Mouse (Mus musculus) gastrocnemius, postnatal 36 days (tissue): Measurements from ENCODE around the gene Adgrv1. TPM values are rescaled to one million over a fixed set of nuclear protein-coding genes. Genes with fewer than 3 reads are reported as not detected.

Experiments used
- DNase-seq, 2 experiments: peaks; one replicate each; pipeline ENCODE4 v3.0.0; 2022
- intact Hi-C: fragments of 180-260 bp; cut with DNase I; formaldehyde crosslinking; loops from one replicate; pipeline ENCODE4 v1.15.1; 2025
- microRNA-seq, 2 experiments: library from miRNA; unstranded; fragments of <30 nt; microRNA quantifications; one replicate each; pipeline ENCODE4 v1.2.0; 2021
- total RNA-seq, 2 experiments: library from RNA; stranded (reverse); gene quantifications; 2 replicates each; pipeline ENCODE4 v1.2.3; 2021

The Adgrv1 gene
- total RNA-seq, 2 experiments from 2014 or later: not detected

DNA sequence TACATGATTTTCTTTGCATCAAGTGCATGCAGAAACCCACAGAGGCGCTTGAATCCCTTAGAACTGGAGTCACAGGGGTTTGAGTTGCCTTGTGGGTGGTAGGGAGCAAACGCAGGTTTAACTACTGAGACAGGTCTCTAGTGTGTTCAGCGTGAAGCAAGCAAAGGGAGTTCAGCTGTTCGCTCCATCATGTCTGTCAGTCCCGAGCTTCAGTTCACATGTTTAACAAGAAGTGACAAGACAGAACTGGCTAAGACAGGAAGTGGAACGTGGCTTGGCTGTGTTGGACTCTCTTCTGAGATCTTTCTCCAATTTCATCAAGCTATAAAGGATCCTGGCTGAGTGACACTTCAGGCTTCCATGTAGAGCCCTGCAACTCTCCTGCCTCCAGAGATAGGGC is 523.3 kb downstream of the Adgrv1 start:
- intact Hi-C loops: no loop called here

DNA sequence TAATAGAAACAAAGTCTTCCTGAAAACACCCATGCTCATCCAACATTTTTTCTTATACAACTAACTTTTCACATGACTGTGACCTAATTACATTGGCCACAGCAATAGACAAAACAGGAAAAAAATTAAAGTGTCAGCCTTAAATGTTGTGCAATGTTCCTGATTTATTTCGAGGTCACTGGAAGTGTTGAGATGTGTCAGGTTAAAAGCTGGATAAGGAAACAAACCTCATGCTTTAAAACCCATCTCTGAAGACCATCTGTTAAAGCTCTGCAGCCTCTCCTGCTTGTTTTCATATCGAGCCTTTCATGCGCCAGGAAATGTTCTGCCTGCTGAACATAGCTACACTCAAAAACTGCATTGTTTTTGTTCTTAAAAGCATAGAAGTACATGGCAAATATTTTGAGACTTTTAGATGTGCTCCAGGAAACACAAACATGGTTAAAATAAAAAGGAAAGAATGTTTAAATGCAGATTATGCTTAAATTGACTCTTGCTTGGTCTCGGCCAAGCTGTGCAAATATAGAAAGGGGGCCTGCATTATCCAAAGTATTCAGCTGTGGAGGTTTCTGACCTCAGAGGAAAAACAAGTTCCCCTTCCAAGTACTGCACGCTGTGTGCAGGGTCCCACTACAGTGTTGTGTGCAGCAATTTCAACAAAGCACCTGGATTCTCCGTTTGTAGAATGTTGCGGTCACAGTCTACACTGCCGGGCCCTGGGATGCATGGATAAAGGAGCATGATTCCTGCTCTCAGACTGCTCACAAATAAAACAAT is 524.2 kb downstream of the Adgrv1 start:
- intact Hi-C loops: no loop called here
- no peak for DNase-seq

More for the DNA sequence above, 523.3 kb downstream of the Adgrv1 start:
- no peak for DNase-seq

DNA sequence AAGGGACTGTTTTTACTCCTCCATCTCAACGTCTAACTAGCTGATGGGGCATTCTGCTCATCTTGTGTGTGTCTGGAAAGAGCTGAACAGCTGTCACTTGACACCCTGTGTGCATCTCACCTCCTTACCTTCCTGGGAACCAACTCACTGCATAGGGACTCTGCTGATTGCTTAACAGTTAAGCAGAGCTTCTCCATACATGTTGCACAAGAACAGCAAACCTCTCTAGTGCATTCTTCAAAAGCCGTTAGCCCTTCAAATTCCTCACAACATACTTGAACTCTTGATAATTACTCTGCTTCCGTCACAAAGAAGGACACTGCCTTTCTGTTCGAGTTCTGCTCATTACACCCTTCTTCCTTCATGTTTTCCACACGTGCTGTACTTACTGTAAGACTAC is 525.5 kb downstream of the Adgrv1 start:
- no peak for DNase-seq
- intact Hi-C loops: no loop called here

DNA sequence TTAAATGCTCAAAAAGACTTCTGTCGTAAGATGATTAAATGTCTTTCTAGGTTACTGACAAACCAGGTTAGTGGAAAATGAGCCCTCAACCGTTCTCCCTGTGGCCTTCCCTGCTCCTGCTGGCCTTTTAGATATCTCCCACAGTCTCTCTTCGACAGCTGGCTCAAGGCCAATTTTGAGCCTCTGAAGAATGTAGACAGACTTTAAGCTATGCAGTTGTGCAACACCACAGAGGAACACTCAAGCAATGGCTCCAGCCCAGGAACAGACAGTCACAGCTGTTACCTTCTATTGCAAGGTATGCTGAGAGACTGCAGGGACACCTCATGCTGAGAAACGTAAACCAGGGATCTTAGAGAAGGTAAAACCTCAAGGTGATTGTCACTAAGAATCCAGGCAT is 529.2 kb downstream of the Adgrv1 start:
- intact Hi-C loops: no loop called here

DNA sequence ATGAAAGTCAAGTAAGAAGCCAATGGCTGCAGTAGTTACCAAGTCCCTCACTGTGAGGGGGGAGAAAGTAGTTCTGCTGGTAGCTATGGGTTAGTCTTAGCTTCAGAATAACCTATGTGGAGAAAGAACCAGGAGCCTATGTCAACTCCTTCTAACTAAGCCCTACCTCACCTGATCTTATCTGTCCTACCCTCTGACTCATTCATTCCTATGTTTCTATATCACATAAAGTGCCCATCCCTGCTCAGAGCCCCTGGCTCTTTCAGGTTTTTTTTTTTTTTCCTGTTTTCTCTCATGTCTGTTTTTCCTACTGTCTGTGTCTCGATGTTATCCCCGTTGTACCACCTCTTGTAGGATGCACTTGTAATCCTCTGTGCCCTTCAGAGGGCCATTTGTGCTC is 536.5 kb downstream of the Adgrv1 start:
- intact Hi-C loops: no loop called here
- no peak for DNase-seq

More for the DNA sequence above, 529.2 kb downstream of the Adgrv1 start:
- DNase-seq: peak in 1 of 2 experiments; percentile 40

DNA sequence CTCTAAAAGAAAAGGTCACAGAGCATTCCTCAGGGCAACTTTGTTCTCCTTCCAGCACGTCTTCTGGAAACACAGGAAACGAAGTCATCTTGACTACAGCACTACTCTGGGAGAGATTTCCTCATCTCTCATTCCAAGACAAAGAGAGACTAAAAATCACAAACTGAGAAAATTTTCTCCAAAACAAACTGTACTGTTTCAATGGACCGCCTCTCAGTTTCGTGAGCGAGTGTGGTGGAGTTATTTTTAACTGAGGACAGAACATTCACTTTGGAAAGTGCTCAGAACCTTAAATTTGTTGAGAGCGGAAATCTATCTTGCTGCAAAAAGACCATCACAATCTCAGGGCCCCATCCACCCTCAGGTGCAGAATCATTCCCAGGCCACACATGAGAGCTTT is 538.4 kb downstream of the Adgrv1 start:
- no peak for DNase-seq
- intact Hi-C loops: no loop called here

DNA sequence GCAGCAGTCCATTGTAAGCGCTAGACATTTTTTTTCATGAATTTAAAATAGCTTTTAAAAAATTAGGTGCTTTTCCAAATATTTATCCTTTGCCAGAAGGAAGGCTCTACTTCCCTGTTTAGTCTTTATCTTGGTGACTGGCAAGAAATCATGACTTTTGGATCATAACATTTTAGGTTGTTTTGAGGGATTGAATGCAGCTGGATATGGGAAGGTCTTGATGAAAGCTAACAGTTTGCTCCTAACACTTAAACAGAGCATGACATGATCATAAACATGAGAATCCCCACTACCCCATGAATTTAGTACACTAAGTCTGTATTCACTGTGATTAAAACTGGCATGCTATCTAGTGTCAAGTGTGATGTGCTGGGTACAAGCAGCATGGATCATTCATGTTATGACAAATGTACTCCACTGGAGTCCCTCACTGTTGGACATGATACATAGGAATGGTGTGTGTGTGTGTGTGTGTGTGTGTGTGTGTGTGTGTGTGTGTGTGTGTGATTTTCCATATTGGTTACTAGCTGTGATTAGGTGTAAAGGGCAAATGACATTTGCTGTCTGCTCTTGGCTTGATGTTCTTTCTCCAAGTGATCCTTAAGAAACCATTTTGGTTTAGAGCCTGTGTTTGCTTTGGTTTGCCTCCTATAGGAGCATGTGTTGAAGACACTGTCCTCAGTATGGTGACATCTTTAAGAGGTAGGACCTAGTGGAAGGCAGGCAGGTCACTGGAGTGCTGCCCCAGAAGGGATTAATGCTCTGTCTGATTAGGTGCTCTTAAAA is 542.7 kb downstream of the Adgrv1 start:
- no peak for DNase-seq
- intact Hi-C loops: no loop called here

DNA sequence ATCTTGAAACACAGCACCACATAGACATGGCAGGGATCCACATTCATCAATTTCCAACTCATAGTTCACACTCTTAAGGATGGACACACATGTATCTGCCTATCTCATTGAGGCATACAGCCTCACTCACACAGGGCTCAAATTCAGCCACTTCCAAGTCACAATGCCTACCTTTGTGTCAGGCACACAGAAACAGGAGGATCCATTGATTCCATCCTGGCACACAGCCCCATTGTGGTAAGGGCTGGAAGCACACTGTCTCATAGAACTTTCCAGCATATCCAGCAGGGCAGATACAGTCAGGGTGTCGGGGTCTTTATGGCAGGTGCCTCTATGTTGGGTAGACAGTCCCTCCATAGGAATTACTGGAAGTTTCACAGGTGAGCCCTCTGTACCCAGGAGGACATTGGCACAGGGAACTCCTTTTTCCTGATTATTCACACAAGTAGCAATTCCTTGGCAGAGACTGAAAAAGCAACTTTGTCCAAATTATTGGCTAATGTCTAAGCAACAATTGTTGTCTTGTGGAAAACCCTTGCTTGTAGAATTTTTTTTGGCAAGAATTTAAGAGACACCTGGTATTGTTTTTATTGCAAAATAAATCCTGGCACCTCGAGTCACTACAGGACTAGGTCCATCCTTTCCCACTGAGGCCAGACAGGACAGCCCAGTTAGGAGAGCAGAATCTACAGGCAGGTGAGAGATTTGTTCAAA is 545.8 kb downstream of the Adgrv1 start:
- no peak for DNase-seq
- intact Hi-C loops: no loop called here

DNA sequence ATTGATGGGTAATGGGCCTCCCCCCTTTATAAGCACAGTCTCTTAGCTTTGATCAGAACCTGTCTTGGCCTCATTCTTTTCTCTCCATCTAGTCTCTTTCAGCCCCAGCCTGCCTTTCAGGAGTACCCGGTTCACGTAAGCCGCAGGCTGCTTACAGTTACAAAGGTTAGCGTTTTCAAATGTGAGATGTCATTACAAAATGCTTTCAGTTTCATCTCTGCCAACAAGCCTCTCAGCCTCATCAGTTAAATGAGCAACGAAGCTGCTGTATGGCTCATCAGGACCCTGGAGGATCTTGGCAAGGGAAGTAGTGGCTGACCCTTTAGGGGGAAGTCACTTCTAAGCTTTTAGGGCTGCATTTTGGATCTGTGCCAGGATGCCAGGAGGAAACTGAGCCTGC is 560.7 kb downstream of the Adgrv1 start:
- DNase-seq: no peak
- intact Hi-C loops: no loop called here

DNA sequence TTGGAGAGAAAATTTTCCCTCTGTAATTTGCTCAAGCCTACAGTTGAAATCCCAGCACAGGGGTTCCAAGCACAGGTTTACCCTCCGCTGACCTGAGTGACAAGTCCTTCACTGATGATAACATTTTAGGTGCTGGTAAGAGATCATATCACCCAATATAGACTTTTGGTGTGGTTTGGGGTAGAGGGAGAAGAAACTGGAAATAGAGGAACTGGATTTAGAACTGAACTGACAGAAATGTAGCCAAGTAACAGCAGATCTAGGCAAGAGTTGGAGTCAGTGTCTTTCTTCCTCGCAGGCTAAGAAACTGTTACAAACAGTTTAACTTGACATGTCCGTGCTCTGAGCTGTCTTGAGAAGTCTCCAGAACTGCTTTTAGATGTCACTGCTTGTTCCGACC is 581.5 kb downstream of the Adgrv1 start:
- no peak for DNase-seq
- intact Hi-C loops: no loop called here

DNA sequence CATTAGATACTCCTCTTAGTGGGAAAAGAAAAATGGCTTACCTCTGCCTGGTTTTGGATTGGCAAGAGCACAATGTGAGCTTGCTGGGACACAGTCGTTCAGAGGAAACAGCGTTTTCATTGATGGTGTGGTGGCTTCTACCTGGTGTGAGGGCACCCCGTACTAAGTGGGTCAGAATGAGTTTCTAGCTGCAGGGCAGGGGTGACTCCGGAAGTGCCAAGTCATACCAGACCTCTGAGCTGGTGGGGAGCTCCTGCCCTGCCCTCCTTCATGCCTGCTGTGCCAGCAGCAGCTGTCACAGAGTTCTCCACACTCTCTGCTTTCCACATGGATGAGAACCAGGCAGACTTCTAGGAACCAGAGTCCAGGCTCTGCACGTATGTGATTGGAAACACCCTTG is 582.0 kb downstream of the Adgrv1 start:
- intact Hi-C loops: no loop called here
- no peak for DNase-seq

DNA sequence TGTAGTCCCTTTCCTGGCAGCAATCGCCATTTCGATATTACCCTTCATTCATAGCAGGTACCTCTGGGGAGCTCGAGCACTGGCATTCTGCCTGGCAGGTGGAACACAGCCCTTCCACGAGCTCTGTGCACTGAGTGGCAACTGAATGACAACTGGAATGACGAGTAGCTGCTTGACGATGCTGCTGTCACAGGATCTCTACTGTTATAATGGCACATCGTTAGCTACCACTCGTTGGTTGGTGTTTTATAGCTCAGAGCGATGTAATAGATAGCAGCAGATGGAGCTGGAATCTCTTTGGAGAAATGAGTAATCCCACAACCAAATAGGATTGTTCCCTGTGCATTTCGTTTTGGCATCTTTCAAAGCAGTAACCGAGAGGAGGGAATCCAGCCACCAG is 587.6 kb downstream of the Adgrv1 start:
- no peak for DNase-seq
- intact Hi-C loops: no loop called here

Small RNAs within 50 kb of the gene (microRNA-seq; reads per million reads assigned to microRNA genes)
- 0 reads per million in 2 experiments for gene Gm25241

Other genes starting within 250 kb of the Adgrv1 start
- 1 to 10 TPM; 4.1 to 6.2 TPM for gene Lysmd3, start 24.5 kb upstream of the Adgrv1 start, total RNA-seq
- 1 to 10 TPM; 1.1 to 1.3 TPM for gene Polr3g, start 77.9 kb upstream of the Adgrv1 start, total RNA-seq
- gene Mblac2, start 78.2 kb upstream of the Adgrv1 start, total RNA-seq: 1 to 10 TPM in 1 of 2 experiments, under 1 TPM in 1; 0.94 to 1.1 TPM
- gene Cetn3, start 149.9 kb upstream of the Adgrv1 start, total RNA-seq: 10 to 100 TPM; 23.2 to 28.0 TPM